Mouse (Mus musculus) heart, embryonic 11.5 days (tissue): ENCODE measurements around the gene Reg4. TPM values are rescaled to one million over a fixed set of nuclear protein-coding genes. Genes with fewer than 3 reads are reported as not detected.

ENCODE experiments used
- ATAC-seq: fragments of 200-750 bp; cut with Nextera tagmentation; replicated peaks from 2 replicates; pipeline ENCODE4 v1.8.0; 2017; ENCODE audit warnings: moderate library complexity; ENCODE audit not compliant: insufficient number of reproducible peaks, low FRiP score, low TSS enrichment
- H3K27ac ChIP-seq: fragments of 300-500 bp; sonication (generic); 2 replicates; pipeline ENCODE4 v1.5.1; 2014; ENCODE audit warnings: mild to moderate bottlenecking, low read depth, low read length
- H3K27me3 ChIP-seq: fragments of 300-500 bp; sonication (generic); 2 replicates; pipeline ENCODE4 v1.6.1; 2014; ENCODE audit warnings: mild to moderate bottlenecking, low read length, mixed read lengths; ENCODE audit not compliant: control insufficient read depth, insufficient read depth
- H3K36me3 ChIP-seq: fragments of 300-500 bp; sonication (generic); 2 replicates; pipeline ENCODE4 v1.6.1; 2014; ENCODE audit warnings: mild to moderate bottlenecking, low read length, moderate library complexity, mixed read lengths; ENCODE audit not compliant: control insufficient read depth, insufficient read depth
- H3K4me1 ChIP-seq: fragments of 300-500 bp; sonication (generic); 2 replicates; pipeline ENCODE4 v1.6.1; 2014; ENCODE audit warnings: low read length; ENCODE audit not compliant: control insufficient read depth, insufficient read depth
- H3K4me2 ChIP-seq: fragments of 300-500 bp; sonication (generic); 2 replicates; pipeline ENCODE4 v1.6.1; 2014; ENCODE audit warnings: mild to moderate bottlenecking, moderate library complexity
- H3K4me3 ChIP-seq: fragments of 300-500 bp; sonication (generic); 2 replicates; pipeline ENCODE4 v1.5.1; 2014; ENCODE audit warnings: low read depth, low read length
- H3K9ac ChIP-seq: fragments of 300-500 bp; sonication (generic); 2 replicates; pipeline ENCODE4 v1.6.1; 2014; ENCODE audit warnings: mild to moderate bottlenecking, low read depth, low read length, moderate library complexity
- H3K9me3 ChIP-seq: fragments of 300-500 bp; sonication (generic); replicated peaks from 2 replicates; pipeline ENCODE4 v1.6.1; 2016; ENCODE audit warnings: low read length; ENCODE audit not compliant: control insufficient read depth
- WGBS: fragments of 180-500 bp; shearing (Covaris S2); extraction: QIAGEN DNeasy Blood & Tissue Kit; methylation state at CpG from one replicate; pipeline ENCODE4 v1.1.7; 2014; ENCODE audit not compliant: insufficient replicate concordance; 5-methylcytosine and 5-hydroxymethylcytosine counted together
- polyA plus RNA-seq: library from polyadenylated mRNA; unstranded; fragments of >200 nt; fragmentation: Nextera tagmentation; extraction: Ambion mirVana; gene quantifications from 2 replicates; pipeline ENCODE4 v1.2.1, GENCODE M21; 2014

Reg4 gene
- not detected in 2 replicates for polyA plus RNA-seq

- no peak within 1 kb of the TSS for H3K9ac ChIP-seq
- no peak within 1 kb of the TSS for H3K4me3 ChIP-seq
- H3K4me2 ChIP-seq, result no peak within 1 kb of the TSS
- peaks cover 4% of the 10 kb centered on the region; the same call in 1 of the 2 replicates for H3K4me1 ChIP-seq
- ATAC-seq, result no peak
- H3K27ac ChIP-seq, result no peak within 1 kb of the TSS
- 67% methylated on average over 8 of the region's 8 CpGs for WGBS
- no peaks in the 10 kb centered on the region for H3K9me3 ChIP-seq
- H3K27me3 ChIP-seq, result no peaks in the 10 kb centered on the region
- H3K36me3 ChIP-seq, result no peaks in the 10 kb centered on the region
These were observed at the start of gene Reg4 for GRCm38 (mm10) chr3:98221856-98222255. Gene Reg4, plus strand, starts transcription at chr3:98222156.

- H3K4me1 ChIP-seq, result no peaks in the 10 kb centered on the region
- H3K27me3 ChIP-seq, result no peaks in the 10 kb centered on the region
- H3K9ac ChIP-seq, result no peak overlapping the region
- H3K4me3 ChIP-seq, result no peak overlapping the region
- no peak overlapping the region for H3K4me2 ChIP-seq
- no peaks in the 10 kb centered on the region for H3K36me3 ChIP-seq
- no peak overlapping the region for H3K27ac ChIP-seq
- WGBS, result 69% methylated on average over 4 of the region's 4 CpGs
- ATAC-seq, result no peak
- no peaks in the 10 kb centered on the region for H3K9me3 ChIP-seq
These were observed 43.6 kb upstream of the Reg4 start for GRCm38 (mm10) chr3:98178340-98178739.

- Histone ChIP-seq H3K4me3 (no peak overlapping the region), H3K36me3 (no peaks in the 10 kb centered on the region), H3K4me1 (no peaks in the 10 kb centered on the region), H3K9ac (no peak overlapping the region), H3K27ac (no peak overlapping the region), H3K4me2 (no peak overlapping the region), H3K27me3 (no peaks in the 10 kb centered on the region), H3K9me3 (no peaks in the 10 kb centered on the region)
- WGBS, result 23% methylated on average over 7 of the region's 7 CpGs
- ATAC-seq, result no peak
These were observed 41.2 kb upstream of the Reg4 start for GRCm38 (mm10) chr3:98180805-98181204.

GRCm38 (mm10) chr3:98185163-98185714 is 36.7 kb upstream of the Reg4 start:
- ATAC-seq, result no peak
- no peak overlapping the region for H3K4me3 ChIP-seq
- no peak overlapping the region for H3K4me2 ChIP-seq
- H3K9ac ChIP-seq, result no peak overlapping the region
- H3K27ac ChIP-seq, result no peak overlapping the region
- no peaks in the 10 kb centered on the region for H3K27me3 ChIP-seq
- 66% methylated on average over 10 of the region's 10 CpGs for WGBS
- no peaks in the 10 kb centered on the region for H3K4me1 ChIP-seq
- no peaks in the 10 kb centered on the region for H3K36me3 ChIP-seq
- H3K9me3 ChIP-seq, result no peaks in the 10 kb centered on the region

- H3K9me3 ChIP-seq, result no peaks in the 10 kb centered on the region
- H3K27ac ChIP-seq, result no peak overlapping the region
- H3K9ac ChIP-seq, result no peak overlapping the region
- H3K36me3 ChIP-seq, result no peaks in the 10 kb centered on the region
- 85% methylated on average over 3 of the region's 3 CpGs for WGBS
- H3K4me1 ChIP-seq, result no peaks in the 10 kb centered on the region
- ATAC-seq, result no peak
- no peaks in the 10 kb centered on the region for H3K27me3 ChIP-seq
- no peak overlapping the region for H3K4me2 ChIP-seq
- H3K4me3 ChIP-seq, result no peak overlapping the region
These were observed 34.2 kb upstream of the Reg4 start for GRCm38 (mm10) chr3:98187777-98188176.

GRCm38 (mm10) chr3:98197711-98198532 is 24.0 kb upstream of the Reg4 start:
- no peaks in the 10 kb centered on the region for H3K36me3 ChIP-seq
- no peak overlapping the region for H3K4me2 ChIP-seq
- no peak overlapping the region for H3K27ac ChIP-seq
- WGBS, result 38% methylated on average over 9 of the region's 9 CpGs
- H3K4me1 ChIP-seq, result peaks cover 2% of the 10 kb centered on the region; the same call in 1 of the 2 replicates
- no peak for ATAC-seq
- no peak overlapping the region for H3K9ac ChIP-seq
- no peaks in the 10 kb centered on the region for H3K27me3 ChIP-seq
- H3K4me3 ChIP-seq, result no peak overlapping the region
- H3K9me3 ChIP-seq, result no peaks in the 10 kb centered on the region

- Histone ChIP-seq H3K9me3 (no peaks in the 10 kb centered on the region), H3K36me3 (no peaks in the 10 kb centered on the region), H3K4me3 (no peak overlapping the region), H3K4me1 (peaks cover 6% of the 10 kb centered on the region; the same call in 1 of the 2 replicates), H3K9ac (no peak overlapping the region), H3K4me2 (no peak overlapping the region), H3K27me3 (no peaks in the 10 kb centered on the region), H3K27ac (no peak overlapping the region)
- 57% methylated on average over 5 of the region's 5 CpGs for WGBS
- ATAC-seq, result no peak
These were observed 22.2 kb upstream of the Reg4 start for GRCm38 (mm10) chr3:98199747-98200146.

GRCm38 (mm10) chr3:98203282-98203681 is 18.7 kb upstream of the Reg4 start:
- Histone ChIP-seq H3K9ac (no peak overlapping the region), H3K4me1 (peaks cover 6% of the 10 kb centered on the region; the same call in 1 of the 2 replicates), H3K27me3 (no peaks in the 10 kb centered on the region), H3K4me2 (no peak overlapping the region), H3K36me3 (no peaks in the 10 kb centered on the region), H3K27ac (no peak overlapping the region), H3K4me3 (no peak overlapping the region), H3K9me3 (no peaks in the 10 kb centered on the region)
- 51% methylated on average over 5 of the region's 5 CpGs for WGBS
- ATAC-seq, result no peak
